Mouse (Mus musculus) frontal cortex, postnatal 25 days (tissue): Measurements from ENCODE around the gene Max.
A peak's percentile ranks its signal among the peaks of the same experiment; 100 is the strongest.

Experiments
- DNase-seq, 2 experiments: peaks; one replicate each; pipeline ENCODE4 v3.0.0; 2022; ENCODE audit warnings: low spot score in 2 of 2

The Max gene

DNA sequence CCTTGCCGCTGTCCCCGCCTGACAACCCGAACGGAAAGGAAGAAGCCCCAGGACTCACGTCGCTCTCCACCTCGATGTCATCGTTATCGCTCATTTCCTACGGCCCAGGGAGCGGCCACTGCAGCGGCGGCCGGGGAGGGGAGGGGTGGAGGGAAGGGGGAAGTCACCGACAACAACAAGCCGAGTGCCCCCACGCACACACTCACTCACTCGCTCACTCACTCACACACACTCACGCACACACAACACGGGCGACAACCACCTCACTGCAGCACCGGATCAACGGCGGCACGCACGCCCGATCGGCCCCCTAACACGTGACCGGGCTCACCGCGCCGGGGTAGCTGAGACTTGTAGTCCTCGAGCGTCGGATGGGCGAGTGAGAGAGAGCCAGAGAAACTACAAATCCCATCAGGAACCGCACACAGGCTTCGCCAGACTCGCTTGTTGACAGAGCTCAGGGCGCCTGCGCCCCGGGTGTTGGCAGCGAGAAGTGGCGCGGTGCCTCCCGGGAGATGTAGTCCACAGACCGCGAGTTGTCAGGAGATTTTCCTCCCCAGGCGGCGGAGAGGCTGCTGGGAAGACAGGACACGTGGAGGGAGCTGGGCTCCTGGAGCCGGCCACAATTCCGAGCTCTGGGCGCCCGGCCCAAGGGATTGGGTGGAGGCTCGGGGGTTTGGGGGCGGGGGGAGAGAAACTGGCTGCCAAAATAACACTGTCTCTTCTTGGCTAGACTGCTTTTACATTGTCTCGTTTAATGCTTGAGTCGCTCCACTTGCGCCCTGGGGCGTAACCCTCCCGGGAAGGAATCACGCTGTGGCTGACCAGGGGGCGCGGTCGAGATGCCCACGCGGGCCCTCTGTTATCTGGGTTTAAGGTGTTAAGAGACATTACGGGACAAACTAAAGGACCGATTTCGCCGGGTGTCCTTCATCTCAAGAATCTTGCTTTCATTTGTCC, at the start of gene Max:
Max (minus strand) TSS at position 270 of the 960 bp plus-strand sequence.
- DNase-seq, result peak; percentile 97

DNA sequence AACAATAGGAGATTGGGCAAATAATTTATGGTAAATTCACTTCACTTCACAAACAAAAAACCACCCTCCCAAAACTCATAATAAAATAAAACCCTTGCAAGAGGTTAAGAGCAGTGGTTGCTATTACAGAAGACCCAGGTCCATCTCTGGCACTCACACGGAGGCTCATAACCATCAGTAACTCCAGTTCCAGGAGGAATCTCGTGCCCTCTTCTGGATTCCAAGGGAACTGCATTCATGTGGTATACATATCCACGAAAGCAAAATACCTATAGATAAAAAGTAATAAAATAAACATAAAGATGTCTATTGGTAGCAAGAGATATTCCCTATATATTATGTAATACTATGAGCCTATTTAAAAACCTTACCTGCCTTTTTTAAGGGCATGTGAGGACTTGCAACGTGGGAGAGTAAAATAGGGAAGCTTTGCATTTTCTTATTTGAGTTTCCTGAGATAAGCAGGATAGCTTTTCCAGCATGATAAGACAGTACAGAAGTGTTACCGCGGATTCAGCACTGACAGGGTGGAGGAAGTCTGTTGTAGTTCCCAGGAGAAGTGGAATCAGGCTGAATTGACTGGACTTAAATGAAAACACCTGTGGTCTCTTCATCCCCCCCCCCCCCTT, 49.2 kb upstream of the Max start:
- no peak for DNase-seq

DNA sequence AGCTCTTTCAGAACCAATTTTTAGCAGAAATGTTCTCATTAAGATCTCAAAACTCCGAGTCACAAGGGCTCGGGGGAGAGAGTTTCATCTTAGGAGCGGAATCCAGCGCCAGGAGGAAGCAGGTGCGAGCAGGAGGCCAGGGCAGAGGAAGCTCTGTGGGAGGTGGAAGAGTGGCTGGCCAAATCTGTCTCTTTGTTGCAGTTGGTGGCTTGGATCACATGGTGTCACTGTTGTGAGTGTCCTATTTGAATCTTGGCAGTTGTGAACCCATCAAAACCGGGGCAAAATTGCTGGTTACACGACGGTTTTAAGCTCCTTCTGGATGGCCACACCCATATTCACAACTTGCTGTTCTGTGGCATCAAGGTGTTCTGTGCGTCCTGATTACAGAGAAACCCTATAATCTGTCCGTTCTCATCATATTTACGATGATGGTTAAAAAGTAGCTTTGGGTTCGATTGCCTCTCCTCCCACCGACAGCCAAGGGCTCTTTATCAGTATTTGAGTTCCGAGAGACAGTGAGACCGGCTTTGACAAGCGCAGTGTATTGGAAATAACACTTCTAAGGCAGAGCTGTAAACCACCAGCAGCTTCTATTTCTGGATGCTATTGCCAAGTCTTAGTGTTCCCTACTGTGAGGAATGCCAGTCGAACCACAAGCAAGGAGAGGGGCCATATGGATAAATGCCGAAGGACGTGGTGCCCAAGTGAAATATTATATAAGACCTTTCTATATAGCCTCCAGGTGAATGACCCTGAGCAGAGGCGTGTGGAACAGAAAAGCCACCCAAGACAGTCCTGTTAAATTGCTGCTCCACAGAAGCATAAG, 47.4 kb upstream of the Max start:
- no peak for DNase-seq

DNA sequence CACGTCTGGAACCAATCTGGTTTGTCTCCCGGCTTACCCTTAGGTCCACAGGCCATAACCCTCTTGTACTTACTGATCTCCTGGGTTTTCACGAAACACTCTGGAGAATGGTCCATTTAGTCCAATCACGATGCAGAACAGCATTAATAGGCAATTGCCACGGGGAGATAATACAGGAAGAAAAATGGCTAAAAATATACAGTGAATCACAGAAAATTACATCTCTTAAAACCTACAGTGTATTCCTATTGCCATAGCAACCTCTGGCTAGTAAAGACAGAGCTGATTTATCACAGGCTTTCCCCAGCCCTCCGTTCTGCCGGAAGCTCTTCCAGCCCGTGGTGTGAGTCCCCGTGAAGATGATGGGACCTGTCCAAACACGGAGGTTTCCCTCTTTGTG, 42.9 kb upstream of the Max start:
- no peak for DNase-seq

DNA sequence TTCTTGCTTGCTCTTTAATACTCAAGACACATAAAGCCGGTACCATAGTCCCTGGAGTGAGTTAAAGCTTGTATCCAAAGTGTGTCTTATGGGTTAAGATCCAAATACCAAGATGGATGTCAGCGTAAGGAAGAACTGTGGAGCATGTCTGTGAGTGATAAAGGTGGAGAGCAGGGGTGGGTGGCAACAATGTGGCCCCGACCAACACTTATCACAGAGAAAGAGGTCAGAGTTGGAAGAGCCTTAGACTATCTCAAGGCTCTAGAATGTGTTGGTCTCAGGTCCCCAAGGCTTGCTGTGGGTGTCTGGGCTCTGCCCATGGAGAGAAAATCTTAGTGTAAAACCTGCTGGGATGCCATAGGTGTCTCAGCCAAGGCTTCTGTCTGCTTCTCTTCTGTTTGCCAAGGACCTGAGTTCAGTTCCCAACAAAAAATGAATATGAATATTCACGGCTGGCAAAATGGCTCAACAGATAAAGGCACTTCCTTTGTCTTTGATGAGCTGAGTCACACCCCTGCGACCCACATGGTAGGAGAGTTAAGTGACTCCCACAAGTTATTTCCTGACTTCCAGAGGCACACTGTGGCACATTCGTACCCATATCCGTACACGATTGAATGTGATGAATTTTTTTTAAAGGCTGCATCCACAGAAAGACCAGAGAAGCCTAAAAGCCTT, 40.7 kb upstream of the Max start:
- no peak for DNase-seq

DNA sequence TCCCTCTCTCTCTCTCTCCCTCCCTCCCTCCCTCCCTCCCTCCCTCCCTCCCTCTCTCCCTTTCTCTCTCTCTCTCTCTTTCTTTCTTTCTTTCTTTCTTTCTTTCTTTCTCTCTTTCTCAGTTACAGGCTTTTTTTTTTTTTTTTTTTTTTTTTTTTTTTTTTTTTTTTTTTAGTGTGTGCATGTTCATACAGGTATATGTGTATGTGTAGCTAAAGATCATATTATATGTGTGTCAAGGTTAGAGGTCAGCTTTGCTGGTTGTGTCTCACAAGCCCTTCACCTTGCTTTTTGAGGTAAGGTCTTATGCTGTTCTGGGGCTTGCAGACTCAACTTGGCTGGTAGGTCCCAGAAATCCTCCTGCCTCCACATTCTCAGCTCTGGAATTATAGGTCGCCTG, 39.3 kb upstream of the Max start:
- DNase-seq, result no peak

- no peak for DNase-seq
Measured at GRCm38 (mm10) chr12:77000705-77001284, 38.8 kb upstream of the Max start.

DNA sequence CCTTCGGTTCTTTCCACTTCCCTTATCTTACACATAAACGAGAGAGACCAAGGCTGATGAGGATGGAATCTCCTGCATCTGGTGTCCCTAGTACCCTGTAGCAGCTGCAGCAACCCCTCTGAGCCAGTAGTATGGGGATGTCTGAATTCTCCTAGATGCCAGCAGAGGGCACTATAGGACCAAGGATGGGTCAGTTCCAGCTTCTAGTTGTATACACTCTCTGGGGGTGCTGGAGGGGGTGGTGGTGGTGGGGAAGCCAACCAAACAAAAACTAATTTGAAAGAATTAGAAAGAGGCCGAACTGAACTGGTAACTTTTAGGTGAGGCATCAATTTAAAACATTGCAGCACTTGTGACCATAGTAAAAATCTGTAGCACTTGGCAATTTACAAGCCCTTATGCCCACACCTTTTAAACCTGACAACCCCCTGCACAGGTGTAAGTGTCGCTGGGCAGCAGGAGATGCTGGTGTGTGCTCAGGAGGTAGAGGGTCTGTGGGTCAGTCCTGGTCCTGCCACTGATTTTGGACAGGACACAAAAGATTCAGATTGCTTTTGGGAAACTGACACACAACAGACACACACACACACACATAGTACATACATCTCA, 38.2 kb upstream of the Max start:
- DNase-seq, result peak; percentile 35 to 52

DNA sequence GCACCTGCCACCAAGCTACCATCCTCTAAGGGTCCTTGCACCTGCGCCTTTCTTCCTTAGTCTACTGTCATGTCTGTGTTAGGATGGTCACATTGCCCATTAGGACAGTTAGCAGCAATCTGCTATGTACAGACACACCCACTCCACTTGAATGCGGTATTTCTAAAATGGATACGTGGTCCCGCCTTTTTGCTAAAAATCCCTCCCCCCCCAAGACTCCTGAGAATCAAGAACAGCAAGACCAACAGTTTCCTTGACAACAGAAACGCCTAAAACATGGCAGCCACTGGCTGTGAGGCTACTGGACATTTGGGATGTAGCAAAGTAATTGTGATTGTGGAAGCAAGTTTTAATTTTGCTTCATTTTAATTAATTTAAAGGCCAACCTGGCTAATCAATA, 32.8 kb upstream of the Max start:
- DNase-seq, result no peak

DNA sequence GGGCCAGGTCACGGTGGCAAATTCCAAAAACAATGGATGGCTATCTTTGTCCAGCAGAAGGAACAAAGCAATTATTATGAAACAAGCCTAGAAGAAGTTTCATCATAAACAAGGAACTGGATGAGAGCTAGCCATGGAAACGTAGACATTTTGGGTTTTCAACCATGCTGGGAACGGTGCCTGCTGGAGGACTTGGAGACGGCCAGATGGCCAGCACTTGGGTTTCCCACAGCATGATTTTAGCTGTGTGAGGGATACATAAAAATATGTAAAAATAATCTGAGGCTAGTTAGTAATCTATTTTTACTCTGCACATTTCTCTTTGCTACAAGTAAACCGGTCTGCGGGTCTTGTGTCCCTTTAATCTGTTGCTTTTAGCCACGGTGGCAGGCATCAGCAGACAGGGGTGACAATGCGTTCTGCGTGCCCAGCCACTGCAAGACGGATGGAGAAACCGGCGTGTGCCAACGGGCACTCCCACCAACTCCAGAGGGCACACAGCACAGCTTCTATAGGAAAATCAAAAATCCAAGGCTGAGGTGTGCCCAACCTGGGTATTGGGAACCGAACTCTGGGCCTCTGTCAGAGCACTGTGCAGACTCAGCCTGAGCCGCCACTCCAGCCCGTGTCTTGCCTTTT, 31.0 kb upstream of the Max start:
- DNase-seq, result no peak

DNA sequence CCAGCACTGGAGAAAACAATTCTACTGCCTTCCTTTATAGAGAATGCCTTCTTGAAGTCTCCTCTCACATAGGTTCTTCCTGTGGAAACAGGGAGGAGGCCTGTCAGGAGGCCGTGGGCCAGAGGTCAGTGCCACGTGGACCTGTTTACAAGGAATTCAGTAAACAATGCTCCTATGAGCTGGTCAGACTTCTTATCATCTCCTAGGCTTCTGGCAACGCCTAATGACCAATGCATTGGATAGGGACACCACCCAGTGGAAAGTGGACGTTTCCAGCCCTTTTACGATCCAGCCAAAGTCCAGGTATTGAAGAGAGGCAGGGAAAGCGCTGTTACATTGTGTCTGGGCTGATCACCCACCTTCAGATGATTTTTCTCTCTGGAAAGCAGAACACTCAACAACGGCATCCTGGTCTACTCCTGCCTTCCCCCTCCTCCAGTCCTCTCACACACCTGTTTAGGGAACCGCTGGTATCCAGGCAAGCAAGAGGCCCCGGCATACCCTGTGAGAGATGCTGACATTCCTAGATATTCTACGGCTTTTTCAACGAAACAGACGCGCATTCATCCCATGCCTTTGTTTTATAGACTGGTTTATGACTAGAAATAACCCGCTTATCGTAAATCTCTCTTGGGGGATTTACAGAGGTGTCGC, 20.9 kb upstream of the Max start:
- no peak for DNase-seq

- DNase-seq, result no peak
Measured at GRCm38 (mm10) chr12:76979530-76979929, 17.5 kb upstream of the Max start.

DNA sequence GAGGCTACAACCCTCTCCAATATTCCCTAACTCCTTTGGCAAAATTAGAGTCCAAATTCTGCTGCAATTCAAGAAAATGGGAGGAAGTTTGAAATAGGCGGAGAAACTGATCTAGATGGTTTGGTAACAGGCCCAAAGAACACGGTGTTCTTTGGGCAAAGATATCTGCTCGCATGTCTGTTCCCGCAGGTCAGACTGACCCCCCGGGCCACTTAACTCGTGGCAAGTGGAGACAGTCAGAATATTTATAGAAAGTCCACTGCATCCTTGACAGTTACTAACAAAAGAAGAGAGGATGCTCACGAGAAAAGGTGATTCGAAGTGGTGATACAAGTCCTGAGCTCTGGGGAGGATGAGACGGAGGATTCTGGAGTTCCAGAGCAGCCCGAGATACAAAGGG, 10.7 kb upstream of the Max start:
- no peak for DNase-seq

GRCm38 (mm10) chr12:76972241-76972640, 10.2 kb upstream of the Max start:
- DNase-seq, result no peak

- no peak for DNase-seq
Measured at GRCm38 (mm10) chr12:76971642-76972221, 9.7 kb upstream of the Max start.

DNA sequence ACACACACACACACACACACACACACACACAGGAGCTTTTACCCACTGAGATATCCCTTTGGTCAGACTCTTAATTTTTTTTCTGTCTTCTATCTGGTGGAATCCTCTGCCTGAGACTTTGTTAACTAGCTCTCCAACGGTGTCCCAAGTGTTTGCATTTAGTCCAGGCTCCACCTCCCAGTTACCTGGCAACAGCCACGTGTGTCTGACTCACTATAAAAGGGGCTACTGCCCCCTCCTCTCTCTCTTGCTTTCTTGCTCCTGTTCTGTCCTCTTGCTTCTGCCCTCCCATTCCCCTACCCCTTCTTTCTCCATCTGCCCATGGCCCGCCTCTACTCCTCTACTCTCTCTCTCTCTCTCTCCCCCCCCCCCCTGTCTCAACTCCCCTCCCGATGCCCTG, 3.9 kb upstream of the Max start:
- DNase-seq, result no peak

GRCm38 (mm10) chr12:76965089-76965488, 3.1 kb upstream of the Max start:
- DNase-seq, result no peak

- peak; percentile 27 to 29 for DNase-seq
Measured at GRCm38 (mm10) chr12:76961052-76961931, 709 bp downstream of the Max start.

DNA sequence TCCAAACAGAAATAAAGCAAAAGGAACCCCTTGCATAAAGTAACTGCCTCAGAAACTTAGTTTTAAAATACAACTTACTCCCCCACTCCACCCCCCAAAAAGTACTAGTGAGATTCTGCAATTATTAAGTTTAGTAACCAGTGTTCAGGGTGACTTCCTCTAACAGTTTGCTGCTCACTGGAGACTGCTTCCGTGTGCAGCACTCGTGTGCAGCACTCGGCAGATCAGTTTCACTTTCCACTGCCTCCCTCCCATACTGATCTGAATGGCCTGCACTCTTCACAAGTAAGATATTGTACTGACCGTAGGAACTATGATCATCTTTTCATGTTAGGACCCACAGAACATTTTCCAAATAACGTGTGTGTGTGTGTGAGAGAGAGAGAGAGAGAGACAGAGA, 4.3 kb downstream of the Max start:
- DNase-seq, result no peak
